Mouse (Mus musculus): Measurements from ENCODE around the gene Unc13c.

The Unc13c gene

DNA sequence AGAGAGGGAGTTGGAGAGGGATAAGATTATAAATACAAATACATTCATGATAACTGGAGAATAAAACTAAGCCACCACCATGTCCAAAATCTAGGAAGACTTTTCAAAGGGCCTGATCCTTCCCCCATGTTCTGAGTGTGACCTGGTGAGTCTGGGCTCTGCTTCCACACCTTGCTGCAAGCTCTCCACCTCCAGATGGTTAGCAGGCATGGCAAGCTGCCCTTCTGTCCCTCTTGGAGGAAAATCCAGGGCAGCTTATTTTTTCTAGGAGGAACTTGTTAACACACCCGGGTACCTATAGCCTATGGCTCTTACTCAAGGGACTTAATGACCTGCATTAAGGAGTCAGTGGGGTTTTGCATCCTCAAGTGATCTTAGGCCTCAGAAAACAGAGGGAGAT, 364.8 kb downstream of the Unc13c start:
- no peak for DNase-seq

DNA sequence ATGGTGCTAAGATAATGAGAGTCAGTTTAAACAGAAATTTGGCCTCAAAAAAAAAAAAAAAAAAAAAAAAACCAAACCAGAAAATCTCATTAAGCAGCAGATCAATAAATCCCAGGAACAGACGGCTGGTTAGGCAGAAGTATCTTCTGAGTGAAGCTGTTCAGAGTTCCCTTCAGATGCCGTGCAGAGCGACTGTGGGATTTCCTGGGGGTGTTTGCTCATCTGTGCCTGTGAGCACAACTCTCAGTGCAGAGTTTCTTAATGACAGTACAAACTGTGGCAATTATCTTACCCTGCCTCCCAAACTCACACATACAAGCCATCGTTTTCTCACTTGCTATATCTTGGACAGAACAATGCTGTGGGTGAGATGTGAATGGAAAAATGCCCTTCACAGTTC, 403.2 kb downstream of the Unc13c start:
- DNase-seq: no peak

DNA sequence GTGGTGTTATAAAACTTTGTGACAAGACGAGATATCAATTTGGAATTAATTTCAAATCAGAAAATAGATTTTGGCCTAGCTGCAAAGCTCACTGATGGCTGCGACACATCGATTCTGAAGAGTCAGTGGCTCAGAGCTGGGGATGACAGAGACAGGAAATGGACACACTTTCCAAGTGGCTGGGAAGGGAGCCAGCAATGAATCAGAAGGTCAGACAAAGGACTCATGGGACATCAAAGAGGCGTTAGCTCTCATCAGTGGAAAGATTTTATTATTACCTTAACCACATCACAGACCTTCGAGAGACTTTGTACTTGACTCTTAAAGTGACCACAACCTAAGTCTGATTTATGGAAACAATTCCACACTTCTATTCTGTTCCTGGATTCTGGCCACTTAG, 408.7 kb downstream of the Unc13c start:
- DNase-seq: peak; percentile 65

DNA sequence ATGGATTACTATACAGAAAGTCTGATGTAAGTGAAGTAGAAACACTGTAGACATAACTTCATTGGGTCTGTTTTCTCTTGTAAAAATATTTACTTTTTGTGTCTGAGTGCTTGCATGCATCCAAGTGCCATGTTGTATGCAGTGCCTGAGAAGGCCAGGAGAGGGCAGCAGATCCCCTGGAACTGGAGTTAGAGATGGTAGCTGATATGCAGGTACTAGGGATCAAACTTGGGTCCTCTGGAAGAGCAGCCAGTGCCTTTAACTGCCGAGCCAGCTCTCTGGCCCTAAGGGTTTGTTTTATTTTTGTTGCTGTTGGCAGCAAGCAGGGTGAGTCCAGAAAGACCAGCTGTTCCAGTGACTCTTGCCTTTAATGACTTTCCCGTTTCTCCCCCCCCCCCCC, 411.0 kb downstream of the Unc13c start:
- peak; percentile 69 for DNase-seq

DNA sequence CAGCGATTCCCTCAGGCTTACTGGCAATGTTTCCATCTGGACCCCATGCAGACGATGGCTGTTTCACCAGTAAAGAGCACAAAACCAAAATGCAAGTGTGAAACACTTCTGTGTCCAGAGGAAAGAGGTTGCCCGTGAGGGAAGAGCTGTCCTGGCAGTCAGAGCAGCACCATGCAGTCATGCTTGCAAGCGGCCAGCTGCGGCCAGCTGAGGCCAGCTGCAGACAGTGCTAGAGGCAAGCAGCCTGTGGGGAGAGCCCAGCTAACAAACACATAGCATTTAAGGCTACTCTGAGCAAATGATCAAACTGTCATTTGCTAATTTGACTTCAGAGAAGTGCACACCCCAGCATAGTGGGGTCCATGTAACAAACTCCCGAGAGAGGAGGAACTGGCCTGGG, 413.4 kb downstream of the Unc13c start:
- peak; percentile 45 for DNase-seq

DNA sequence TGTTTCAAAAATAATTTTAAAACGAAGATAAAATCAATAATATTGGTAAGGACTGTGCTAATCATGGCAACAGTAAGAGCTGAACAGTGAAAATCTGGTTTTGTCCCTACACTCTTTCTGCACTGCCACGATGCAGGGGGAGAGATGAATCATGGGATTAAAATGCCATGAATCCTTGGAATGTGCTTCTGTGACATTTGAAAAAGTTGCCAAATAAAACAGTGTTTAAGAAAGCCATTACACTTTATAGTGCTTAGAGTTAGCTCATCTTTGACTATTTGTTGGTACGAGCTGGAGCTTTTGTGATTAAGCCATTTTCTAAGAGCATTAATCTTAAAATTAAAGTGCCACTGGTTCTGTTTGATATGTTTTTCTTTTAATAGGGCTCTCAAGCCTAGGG, 496.2 kb downstream of the Unc13c start:
- DNase-seq: no peak

DNA sequence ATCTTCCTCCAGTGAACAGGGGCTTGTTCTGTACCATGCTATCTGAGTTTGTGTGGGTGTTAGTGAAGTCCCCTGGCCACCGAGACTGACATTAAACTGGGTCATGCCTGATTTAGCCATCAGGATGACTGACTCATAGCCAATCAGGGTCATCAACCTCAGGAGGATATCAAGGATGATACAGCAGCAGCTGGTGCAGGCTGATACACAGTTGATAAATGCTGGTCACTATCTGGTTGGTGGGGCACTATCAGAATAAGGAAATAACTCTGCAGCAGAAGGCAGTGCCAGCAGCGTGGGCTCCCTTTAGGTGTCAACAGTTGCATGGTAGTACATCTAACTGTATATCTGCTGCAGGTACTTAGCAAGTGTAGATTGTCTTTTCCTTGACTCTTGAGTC, 506.7 kb downstream of the Unc13c start:
- DNase-seq: no peak

DNA sequence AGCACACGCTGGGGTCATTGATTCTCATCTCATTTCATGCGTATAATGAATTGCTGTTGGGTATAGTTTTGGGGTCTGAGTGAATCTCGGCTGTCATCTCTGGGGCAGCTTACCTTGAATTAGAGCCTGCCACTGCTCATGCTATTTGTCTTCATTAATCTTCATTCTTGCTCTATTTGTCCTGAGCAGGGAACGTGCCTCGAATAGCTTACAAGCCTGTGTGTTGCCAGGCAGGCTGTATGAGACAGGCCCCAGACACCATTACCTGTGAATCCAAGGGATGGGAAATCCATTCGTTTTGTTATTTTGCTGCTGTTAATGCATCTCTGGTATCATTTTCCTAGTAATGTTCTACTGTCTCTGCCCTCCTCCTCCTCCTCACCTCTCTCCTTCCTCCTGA, 518.8 kb downstream of the Unc13c start:
- no peak for DNase-seq

DNA sequence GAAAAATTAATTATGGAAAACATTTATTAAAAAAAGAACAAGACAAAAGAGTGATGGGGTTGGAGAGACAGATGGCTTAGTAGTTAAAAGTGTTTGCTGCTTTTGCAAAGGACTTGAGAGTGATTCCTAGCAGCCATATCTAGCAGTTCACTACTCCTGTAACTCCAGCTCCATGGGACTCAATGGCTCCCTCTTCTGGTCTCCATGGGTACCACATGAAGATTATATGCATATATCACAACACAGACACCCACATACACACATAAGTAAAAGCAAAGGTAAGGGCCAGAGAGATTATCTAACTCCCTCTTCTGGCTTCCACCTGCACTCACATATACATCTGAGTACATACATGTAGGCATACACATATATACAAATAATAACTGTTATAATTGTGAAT, 519.5 kb downstream of the Unc13c start:
- DNase-seq: no peak

DNA sequence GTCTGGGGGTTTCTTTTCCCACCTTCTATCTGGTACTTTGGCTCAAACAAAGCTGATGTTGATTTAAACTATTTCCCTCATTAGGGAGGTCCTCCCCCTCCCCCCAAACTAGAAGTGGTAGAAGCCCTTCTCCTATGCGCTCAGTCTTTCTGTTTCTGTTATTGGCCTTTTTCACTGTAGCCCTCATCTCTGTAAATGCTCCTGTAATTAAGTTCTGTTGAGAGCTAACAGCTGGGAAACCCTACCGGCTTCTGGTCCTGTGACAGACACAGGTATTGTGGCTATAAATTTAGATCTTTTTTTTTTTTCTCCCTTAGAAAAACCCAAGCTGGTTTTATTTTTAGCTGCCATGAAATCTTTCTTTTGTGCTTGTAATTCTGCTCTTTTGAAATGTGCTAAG, 536.8 kb downstream of the Unc13c start:
- no peak for DNase-seq

All from lung, postnatal 10 days (tissue).